Mouse (Mus musculus): ENCODE results near the gene Cdkn1b.

GRCm38 (mm10) chr6:134929926-134930325, 9.7 kb downstream of the Cdkn1b start:
- no peak for TF ChIP-seq FLI1 (IDR thresholded peaks at IDR 0.05; ENCODE audit: low read length)
- no peak for TF ChIP-seq GATA1 (IDR thresholded peaks at IDR 0.05; ENCODE audit: borderline replicate concordance, low read length)

Measured in megakaryocyte, embryonic 14.5 days (primary cell).